Mouse (Mus musculus): Measurements from ENCODE around the gene Nme8.

DNA sequence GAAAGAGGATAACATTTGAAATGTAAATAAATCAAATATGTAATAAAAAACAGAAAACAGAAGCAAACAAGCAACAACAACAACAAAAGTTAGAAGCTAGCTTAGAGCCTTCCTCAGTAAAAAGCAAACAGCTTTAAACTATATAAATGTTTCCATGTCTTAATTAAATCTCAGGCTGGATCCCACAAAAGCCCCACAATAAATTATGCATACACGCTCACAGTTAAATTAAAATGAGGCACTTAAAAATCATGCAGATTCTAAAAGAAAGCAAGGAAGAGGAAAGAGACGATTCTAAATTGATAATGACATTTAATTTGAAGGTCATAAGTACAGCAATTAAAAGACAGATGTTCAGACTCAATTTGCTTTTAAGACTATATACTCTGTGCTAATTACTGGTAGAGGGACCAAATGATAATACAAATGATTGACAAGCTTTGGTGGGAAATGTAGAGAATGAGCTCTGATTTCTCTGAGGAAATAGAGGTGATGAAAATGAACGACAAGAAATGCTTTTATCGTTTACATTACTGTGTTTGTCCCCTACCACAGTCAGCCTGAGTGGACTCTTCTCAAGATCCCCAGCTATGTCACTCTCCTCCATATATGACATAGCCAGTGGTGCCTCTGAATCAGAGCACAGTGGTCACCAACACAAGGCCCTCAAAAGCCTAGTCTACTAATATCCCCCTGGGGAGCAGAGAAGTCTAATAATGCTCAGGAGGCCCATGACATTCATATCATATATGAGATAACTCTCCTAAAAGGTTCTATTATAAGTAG is 29.0 kb downstream of the Nme8 start:
- TF ChIP-seq CTCF (IDR thresholded peaks at IDR 0.05; ENCODE audit: borderline replicate concordance, control insufficient read depth, extremely low read depth, insufficient read depth, low read length, poor library complexity) (no peak), POLR2A (IDR thresholded peaks at IDR 0.05; ENCODE audit: control insufficient read depth, extremely low read depth, insufficient read depth, low read length, poor library complexity) (no peak)
